Mouse (Mus musculus) adipocyte (in vitro differentiated cells): ENCODE measurements around the gene Gar1.

ENCODE experiments used
- DNase-seq: peaks from one replicate; pipeline ENCODE4 v3.0.0-alpha.2; 2016; ENCODE audit warnings: low spot score

Gar1 gene

GRCm38 (mm10) chr3:129831035-129831568, at the start of gene Gar1:
TSS of gene Gar1 (minus strand) at chr3:129831396.
- peak; percentile 98 for DNase-seq

DNA sequence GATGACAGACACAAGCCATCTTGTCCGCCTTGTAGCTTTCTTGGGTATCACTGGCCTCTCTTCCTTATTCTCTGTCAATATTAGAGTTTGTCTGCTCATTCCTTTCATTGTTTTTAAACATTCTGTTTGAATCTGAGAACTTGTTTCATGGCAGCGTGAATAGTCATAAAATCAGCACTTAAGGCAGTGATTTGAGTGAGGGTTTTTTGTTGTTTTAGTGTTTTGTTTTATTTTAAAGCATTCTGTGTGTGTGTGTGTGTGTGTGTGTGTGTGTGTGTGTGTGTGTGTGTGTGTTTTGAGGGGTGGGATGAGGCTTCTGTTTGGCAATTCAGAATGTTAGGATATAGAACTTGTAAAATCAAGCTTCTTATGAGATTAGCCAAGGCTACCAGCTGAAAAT, 48.7 kb upstream of the Gar1 start:
- no peak for DNase-seq

DNA sequence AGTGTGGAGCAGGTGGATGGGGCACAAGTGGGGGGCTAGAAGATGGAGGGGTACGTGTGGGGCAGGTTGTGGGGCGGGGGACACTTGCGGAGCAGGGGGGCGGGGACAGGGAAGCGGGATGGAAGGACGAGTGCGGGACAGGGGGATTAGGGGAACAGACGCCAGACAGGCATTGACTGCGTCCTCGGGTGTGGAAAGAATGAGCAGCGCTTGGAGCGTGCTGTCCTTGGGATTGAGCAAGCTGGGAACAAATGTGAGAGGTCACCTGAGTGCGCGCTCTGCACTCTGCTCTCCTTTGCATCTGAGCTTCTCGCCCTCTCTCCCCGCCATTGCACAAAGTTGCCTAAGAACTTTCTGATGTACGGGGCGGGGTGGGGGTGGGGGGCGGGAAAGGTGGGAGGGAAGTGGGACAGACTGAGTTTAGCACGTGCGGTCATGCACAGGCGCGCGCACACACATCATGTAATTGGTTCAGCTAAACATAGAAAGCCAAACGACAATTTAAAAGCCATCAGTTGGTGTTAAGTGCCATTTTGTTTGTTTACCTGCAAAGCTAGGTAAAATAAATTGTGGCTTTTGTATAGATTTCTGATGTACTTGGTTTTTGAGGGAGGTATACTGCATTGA, 48.0 kb upstream of the Gar1 start:
- DNase-seq: peak; percentile 75

- DNase-seq: peak; percentile 80
Observed at GRCm38 (mm10) chr3:129878405-129879021, 47.3 kb upstream of the Gar1 start, which contains the start of gene Pla2g12a. TSS of gene Pla2g12a (plus strand) at chr3:129878606.

GRCm38 (mm10) chr3:129877327-129877726, 46.1 kb upstream of the Gar1 start:
- DNase-seq: no peak

- DNase-seq: no peak
Observed at GRCm38 (mm10) chr3:129863698-129864097, 32.5 kb upstream of the Gar1 start.

- no peak for DNase-seq
Observed at GRCm38 (mm10) chr3:129862592-129862991, 31.4 kb upstream of the Gar1 start.

- no peak for DNase-seq
Observed at GRCm38 (mm10) chr3:129846846-129847245, 15.7 kb upstream of the Gar1 start.

DNA sequence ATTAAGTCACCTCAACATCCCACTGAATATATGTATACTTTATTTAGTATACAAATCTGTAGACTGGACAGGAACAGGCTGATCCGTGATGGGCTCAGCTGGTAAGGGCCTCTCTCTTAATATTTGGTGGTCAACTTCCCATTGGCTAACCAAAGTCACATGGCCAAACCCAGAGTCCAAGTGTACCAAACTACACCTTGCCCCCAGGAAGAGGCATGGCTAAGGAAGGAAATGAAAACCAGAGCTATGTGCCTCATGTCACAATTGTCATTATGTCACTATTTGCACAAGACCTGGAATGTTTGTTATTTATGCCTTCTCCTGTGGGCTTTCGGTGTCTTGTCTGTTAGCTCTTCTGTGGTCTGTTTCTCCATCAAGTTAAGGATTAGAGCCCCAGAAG, 14.7 kb upstream of the Gar1 start:
- no peak for DNase-seq

DNA sequence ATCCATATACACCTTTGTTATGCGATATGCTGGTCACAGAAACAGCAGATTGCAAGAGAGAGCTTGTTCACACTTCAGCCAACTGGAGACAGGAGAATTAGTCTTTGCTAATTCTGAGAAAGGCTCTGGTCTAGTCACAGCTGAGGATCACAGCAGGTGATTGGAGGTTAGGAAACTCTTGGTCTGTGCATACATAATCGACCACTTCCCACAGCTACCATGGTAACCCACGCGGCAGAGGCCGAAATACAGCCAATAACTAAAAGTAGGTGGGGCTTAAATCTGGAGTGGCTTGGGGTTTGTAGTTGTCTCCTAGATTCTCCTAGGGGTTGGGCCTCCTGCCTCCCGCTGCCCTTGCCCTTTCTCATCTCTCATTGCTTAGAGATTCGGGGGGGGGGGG, 6.8 kb upstream of the Gar1 start:
- no peak for DNase-seq

GRCm38 (mm10) chr3:129836965-129837364, 5.8 kb upstream of the Gar1 start:
- DNase-seq: no peak

GRCm38 (mm10) chr3:129836051-129836697, 5.0 kb upstream of the Gar1 start:
- no peak for DNase-seq

- no peak for DNase-seq
Observed at GRCm38 (mm10) chr3:129835388-129835934, 4.3 kb upstream of the Gar1 start, which contains the start of gene Cfi. TSS of gene Cfi (plus strand) at chr3:129835884.

- DNase-seq: no peak
Observed at GRCm38 (mm10) chr3:129830626-129831025, 570 bp downstream of the Gar1 start.

DNA sequence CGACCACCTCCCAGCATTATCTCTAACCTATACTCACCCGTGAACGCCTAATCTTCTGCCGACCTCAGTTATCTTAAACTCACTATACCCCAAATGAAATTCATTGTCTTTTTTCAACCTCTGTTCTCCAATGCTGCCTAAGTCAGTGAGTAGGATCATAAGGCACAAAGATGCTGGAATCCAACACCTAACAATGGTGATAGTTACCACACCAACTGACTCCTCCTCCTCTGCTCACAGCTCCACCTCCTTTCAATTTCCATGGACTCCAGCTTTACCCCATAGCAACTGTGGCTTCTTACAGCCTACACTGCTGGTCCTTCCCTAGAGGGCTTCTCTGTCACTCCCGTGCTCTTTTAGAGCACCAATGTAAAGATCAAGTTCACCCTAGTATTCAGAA, 3.5 kb downstream of the Gar1 start:
- DNase-seq: no peak

DNA sequence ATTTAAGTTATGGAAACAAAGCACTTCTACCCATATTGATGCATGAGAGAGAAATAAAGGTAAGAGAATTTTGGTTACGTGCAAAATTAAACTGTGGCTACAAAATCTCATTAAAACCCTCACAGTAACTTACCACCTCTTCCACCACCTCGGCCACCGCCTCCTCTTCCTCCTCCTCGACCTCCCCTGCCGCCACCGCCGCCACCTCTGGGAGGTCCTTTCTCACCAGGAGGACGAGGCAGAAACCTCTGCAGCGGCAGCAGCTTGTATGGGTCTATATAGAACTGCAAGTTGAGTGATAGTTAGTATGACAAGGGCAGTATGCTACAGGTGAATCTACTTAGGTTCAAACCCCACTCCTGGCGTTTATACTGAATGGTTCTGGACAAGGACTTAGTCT, 4.5 kb downstream of the Gar1 start:
- DNase-seq: no peak

DNA sequence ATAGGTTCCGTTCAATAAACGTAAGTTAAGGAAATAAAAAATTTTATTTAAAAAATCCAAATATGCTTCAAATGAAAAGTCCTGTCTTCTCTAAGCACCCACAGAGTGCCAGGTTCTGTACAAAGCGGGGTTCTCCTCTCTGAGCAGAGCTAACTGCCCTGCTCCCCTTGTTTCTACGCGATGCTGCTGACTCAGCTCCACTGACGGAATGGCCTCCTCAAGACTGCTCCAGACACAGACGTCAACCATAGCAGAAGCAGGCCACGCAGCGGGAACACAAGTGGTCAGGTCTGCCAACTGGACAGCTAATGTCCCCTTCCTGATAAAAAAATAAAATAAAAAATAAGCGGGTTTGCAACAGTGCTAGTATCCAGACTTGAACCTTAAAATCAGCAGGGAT, 6.3 kb downstream of the Gar1 start:
- no peak for DNase-seq

- DNase-seq: no peak
Observed at GRCm38 (mm10) chr3:129824146-129824545, 7.0 kb downstream of the Gar1 start.

GRCm38 (mm10) chr3:129823293-129823692, 7.9 kb downstream of the Gar1 start:
- DNase-seq: peak; percentile 67

GRCm38 (mm10) chr3:129822206-129822775, 8.9 kb downstream of the Gar1 start, which contains the start of gene Rrh:
TSS of gene Rrh (minus strand) at chr3:129822587.
- no peak for DNase-seq

GRCm38 (mm10) chr3:129821736-129822135, 9.5 kb downstream of the Gar1 start:
- no peak for DNase-seq

- DNase-seq: no peak
Observed at GRCm38 (mm10) chr3:129820847-129821246, 10.3 kb downstream of the Gar1 start.
